Mouse (Mus musculus): Measurements from ENCODE around the gene Gm21312. TPM values are rescaled to one million over a fixed set of nuclear protein-coding genes. Genes with fewer than 3 reads are reported as not detected.
"Not testable (repeated sequence)": the region's sequence is repeated elsewhere in the genome, so short reads cannot be mapped to it uniquely, and the experiment has no call there.

Gm21312 gene
- not detected in 2 replicates for polyA plus RNA-seq (2016; fragmentation: Nextera tagmentation; extraction: Ambion mirVana)

DNA sequence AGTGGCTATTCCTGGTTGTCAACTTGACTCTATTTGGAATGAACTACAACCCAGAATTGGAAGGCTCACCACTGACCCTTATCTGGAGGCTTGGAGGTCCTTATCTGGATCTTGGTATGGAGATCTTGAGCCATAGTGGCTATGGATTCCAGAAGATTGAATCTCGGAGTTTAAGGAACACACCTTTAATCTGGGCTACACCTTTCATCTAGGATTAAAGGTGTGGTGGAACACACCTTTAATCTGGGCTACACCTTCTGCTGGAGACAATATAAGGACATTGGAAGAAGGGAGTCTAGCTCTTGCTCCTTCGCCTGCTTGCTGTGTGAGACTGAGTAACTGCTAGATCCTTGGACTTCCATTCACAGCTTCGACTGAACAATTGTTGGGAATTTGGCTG, at the start of gene Gm21312:
TSS of gene Gm21312 (plus strand) at position 301 of the 400 bp plus-strand sequence.
- ATAC-seq; H3K4me3 ChIP-seq; H3K4me2 ChIP-seq; H3K27ac ChIP-seq; H3K9ac ChIP-seq; H3K36me3 ChIP-seq; H3K4me1 ChIP-seq; H3K9me3 ChIP-seq (replicated peaks); H3K27me3 ChIP-seq (replicated peaks): not testable (repeated sequence)
- no CpG with 5 or more reads among the region's 3 CpGs for WGBS (ENCODE audit: insufficient replicate concordance)

DNA sequence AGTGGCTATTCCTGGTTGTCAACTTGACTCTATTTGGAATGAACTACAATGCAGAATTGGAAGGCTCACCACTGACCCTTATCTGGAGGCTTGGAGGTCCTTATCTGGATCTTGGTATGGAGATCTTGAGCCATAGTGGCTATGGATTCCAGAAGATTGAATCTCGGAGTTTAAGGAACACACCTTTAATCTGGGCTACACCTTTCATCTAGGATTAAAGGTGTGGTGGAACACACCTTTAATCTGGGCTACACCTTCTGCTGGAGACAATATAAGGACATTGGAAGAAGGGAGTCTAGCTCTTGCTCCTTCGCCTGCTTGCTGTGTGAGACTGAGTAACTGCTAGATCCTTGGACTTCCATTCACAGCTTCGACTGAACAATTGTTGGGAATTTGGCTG, 34.1 kb upstream of the Gm21312 start, which contains the start of gene Gm21293:
TSS of gene Gm21293 (plus strand) at position 301 of the 400 bp plus-strand sequence.
- not testable (repeated sequence) for H3K36me3 ChIP-seq, H3K4me3 ChIP-seq
- no CpG with 5 or more reads among the region's 3 CpGs for WGBS (ENCODE audit: insufficient replicate concordance)

DNA sequence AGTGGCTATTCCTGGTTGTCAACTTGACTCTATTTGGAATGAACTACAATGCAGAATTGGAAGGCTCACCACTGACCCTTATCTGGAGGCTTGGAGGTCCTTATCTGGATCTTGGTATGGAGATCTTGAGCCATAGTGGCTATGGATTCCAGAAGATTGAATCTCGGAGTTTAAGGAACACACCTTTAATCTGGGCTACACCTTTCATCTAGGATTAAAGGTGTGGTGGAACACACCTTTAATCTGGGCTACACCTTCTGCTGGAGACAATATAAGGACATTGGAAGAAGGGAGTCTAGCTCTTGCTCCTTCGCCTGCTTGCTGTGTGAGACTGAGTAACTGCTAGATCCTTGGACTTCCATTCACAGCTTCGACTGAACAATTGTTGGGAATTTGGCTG, 25.6 kb upstream of the Gm21312 start, which contains the start of gene Gm6763:
TSS of gene Gm6763 (plus strand) at position 301 of the 400 bp plus-strand sequence.
- H3K27me3 ChIP-seq (replicated peaks); H3K4me3 ChIP-seq; H3K4me2 ChIP-seq; H3K9me3 ChIP-seq (replicated peaks); H3K4me1 ChIP-seq; ATAC-seq; H3K36me3 ChIP-seq; H3K9ac ChIP-seq; H3K27ac ChIP-seq: not testable (repeated sequence)
- no CpG with 5 or more reads among the region's 3 CpGs for WGBS (ENCODE audit: insufficient replicate concordance)

More for the DNA sequence above, 34.1 kb upstream of the Gm21312 start, which contains the start of gene Gm21293:
- H3K4me2 ChIP-seq; H3K27me3 ChIP-seq (replicated peaks); H3K27ac ChIP-seq; ATAC-seq; H3K9ac ChIP-seq; H3K9me3 ChIP-seq (replicated peaks); H3K4me1 ChIP-seq: not testable (repeated sequence)

DNA sequence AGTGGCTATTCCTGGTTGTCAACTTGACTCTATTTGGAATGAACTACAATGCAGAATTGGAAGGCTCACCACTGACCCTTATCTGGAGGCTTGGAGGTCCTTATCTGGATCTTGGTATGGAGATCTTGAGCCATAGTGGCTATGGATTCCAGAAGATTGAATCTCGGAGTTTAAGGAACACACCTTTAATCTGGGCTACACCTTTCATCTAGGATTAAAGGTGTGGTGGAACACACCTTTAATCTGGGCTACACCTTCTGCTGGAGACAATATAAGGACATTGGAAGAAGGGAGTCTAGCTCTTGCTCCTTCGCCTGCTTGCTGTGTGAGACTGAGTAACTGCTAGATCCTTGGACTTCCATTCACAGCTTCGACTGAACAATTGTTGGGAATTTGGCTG, 17.1 kb upstream of the Gm21312 start, which contains the start of gene Gm8764:
TSS of gene Gm8764 (plus strand) at position 301 of the 400 bp plus-strand sequence.
- H3K4me3 ChIP-seq; H3K9me3 ChIP-seq (replicated peaks); H3K27ac ChIP-seq; H3K27me3 ChIP-seq (replicated peaks); H3K9ac ChIP-seq; H3K36me3 ChIP-seq; ATAC-seq; H3K4me1 ChIP-seq; H3K4me2 ChIP-seq: not testable (repeated sequence)
- WGBS (ENCODE audit: insufficient replicate concordance) = no CpG with 5 or more reads among the region's 3 CpGs

DNA sequence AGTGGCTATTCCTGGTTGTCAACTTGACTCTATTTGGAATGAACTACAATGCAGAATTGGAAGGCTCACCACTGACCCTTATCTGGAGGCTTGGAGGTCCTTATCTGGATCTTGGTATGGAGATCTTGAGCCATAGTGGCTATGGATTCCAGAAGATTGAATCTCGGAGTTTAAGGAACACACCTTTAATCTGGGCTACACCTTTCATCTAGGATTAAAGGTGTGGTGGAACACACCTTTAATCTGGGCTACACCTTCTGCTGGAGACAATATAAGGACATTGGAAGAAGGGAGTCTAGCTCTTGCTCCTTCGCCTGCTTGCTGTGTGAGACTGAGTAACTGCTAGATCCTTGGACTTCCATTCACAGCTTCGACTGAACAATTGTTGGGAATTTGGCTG, 8.6 kb upstream of the Gm21312 start, which contains the start of gene Gm21304:
TSS of gene Gm21304 (plus strand) at position 301 of the 400 bp plus-strand sequence.
- not testable (repeated sequence) for H3K9me3 ChIP-seq (replicated peaks); H3K4me3 ChIP-seq; H3K9ac ChIP-seq; ATAC-seq; H3K4me1 ChIP-seq; H3K27me3 ChIP-seq (replicated peaks); H3K4me2 ChIP-seq; H3K36me3 ChIP-seq; H3K27ac ChIP-seq
- WGBS (ENCODE audit: insufficient replicate concordance) = no CpG with 5 or more reads among the region's 3 CpGs

DNA sequence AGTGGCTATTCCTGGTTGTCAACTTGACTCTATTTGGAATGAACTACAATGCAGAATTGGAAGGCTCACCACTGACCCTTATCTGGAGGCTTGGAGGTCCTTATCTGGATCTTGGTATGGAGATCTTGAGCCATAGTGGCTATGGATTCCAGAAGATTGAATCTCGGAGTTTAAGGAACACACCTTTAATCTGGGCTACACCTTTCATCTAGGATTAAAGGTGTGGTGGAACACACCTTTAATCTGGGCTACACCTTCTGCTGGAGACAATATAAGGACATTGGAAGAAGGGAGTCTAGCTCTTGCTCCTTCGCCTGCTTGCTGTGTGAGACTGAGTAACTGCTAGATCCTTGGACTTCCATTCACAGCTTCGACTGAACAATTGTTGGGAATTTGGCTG, 8.4 kb downstream of the Gm21312 start, which contains the start of gene Gm20765:
TSS of gene Gm20765 (plus strand) at position 301 of the 400 bp plus-strand sequence.
- ATAC-seq; H3K27ac ChIP-seq; H3K4me1 ChIP-seq; H3K27me3 ChIP-seq (replicated peaks); H3K9me3 ChIP-seq (replicated peaks); H3K9ac ChIP-seq; H3K36me3 ChIP-seq; H3K4me2 ChIP-seq; H3K4me3 ChIP-seq: not testable (repeated sequence)
- no CpG with 5 or more reads among the region's 3 CpGs for WGBS (ENCODE audit: insufficient replicate concordance)

DNA sequence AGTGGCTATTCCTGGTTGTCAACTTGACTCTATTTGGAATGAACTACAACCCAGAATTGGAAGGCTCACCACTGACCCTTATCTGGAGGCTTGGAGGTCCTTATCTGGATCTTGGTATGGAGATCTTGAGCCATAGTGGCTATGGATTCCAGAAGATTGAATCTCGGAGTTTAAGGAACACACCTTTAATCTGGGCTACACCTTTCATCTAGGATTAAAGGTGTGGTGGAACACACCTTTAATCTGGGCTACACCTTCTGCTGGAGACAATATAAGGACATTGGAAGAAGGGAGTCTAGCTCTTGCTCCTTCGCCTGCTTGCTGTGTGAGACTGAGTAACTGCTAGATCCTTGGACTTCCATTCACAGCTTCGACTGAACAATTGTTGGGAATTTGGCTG, 16.9 kb downstream of the Gm21312 start, which contains the start of gene Gm4340:
TSS of gene Gm4340 (plus strand) at position 301 of the 400 bp plus-strand sequence.
- not testable (repeated sequence) for H3K27me3 ChIP-seq (replicated peaks); H3K36me3 ChIP-seq; H3K9me3 ChIP-seq (replicated peaks); ATAC-seq; H3K4me1 ChIP-seq; H3K9ac ChIP-seq; H3K27ac ChIP-seq; H3K4me2 ChIP-seq; H3K4me3 ChIP-seq
- no CpG with 5 or more reads among the region's 3 CpGs for WGBS (ENCODE audit: insufficient replicate concordance)

DNA sequence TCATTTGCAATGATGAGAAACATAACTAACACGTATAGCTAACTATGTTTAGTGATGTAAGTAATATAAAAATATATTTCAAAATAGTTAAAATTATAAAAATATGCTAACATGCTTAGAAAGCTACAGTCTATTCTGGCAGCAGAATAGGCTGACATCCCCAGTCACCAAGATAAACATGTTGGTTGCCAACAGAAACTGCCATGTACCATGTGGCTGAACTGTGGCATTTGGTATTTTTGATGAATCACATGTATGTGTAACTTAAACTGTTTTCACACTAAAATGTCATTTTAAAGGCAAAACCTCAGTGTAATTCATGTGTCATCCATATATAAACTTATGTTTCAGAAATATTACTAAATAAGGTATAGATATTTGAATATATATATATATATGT, 32.8 kb downstream of the Gm21312 start:
- no peak for ATAC-seq
- Histone ChIP-seq H3K4me1 (no peaks in the 10 kb centered on the region), H3K9ac (no peak overlapping the region), H3K4me2 (no peak overlapping the region), H3K27ac (no peak overlapping the region), H3K4me3 (no peak overlapping the region), H3K9me3 (replicated peaks) (no peaks in the 10 kb centered on the region), H3K36me3 (no peaks in the 10 kb centered on the region), H3K27me3 (replicated peaks) (no peaks in the 10 kb centered on the region)
- WGBS (ENCODE audit: insufficient replicate concordance) = 55% methylated on average over 1 of the region's 1 CpGs

DNA sequence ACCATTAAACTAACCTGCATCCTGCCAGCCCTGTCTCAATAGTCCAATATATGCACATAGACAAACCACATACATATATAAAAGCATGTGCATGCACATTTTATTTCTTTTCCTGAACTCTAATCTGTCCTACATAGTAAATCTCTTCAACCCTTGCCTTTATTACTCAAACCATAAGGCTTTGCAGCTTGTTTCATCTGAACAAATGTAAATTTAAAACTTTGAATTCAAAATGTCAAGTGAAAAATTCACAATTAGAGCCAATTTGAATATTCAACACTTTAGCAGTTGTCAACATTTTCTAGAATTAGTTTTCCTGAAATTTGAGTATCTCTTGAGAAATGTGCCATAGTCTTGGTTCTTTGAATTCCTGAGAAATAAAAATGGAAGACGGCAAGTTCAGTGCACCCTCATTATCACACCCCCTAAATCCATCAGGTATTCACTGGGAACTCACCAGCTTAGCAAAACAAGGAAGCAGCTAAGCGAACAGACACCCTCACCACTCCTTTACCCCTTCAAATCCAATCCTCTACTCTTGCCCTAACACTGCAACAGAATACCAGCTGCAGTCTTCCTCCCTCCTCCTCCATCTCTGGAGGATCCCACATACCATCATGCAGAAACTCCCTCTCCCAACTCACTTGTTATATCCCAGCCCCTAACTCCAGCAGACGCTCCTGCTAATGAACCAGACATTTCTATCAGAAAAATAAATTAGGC, 33.6 kb downstream of the Gm21312 start:
- no peak overlapping the region for H3K4me2 ChIP-seq
- no peak overlapping the region for H3K4me3 ChIP-seq
- no peak overlapping the region for H3K27ac ChIP-seq
- no peaks in the 10 kb centered on the region for H3K9me3 ChIP-seq (replicated peaks)
- no peaks in the 10 kb centered on the region for H3K27me3 ChIP-seq (replicated peaks)
- H3K4me1 ChIP-seq = no peaks in the 10 kb centered on the region
- H3K36me3 ChIP-seq = no peaks in the 10 kb centered on the region
- no peak overlapping the region for H3K9ac ChIP-seq
- ATAC-seq = no peak
- 51% methylated on average over 3 of the region's 3 CpGs for WGBS (ENCODE audit: insufficient replicate concordance)

DNA sequence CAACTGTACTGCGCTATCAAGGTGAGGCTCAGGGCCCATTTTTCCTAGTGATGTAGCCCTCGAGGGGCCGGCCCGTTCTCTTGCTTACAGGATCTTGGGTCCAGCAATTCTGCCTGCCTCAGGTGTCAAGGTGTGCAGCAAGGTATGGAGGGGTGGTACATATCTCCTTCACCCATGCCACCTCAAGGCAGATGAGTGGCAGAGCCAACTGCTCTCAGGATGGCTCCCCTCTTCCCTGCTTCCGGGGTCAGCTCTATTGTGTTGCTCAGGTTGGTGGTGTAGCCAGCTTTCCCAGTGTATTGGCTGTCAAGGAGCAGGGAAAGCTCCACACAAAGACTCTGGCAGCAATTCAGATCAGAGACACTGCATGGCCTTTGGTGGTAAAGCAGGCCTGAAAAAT, 37.7 kb downstream of the Gm21312 start:
- H3K9ac ChIP-seq = no peak overlapping the region
- H3K4me1 ChIP-seq = no peaks in the 10 kb centered on the region
- no peaks in the 10 kb centered on the region for H3K36me3 ChIP-seq
- ATAC-seq = no peak
- no peaks in the 10 kb centered on the region for H3K9me3 ChIP-seq (replicated peaks)
- no peak overlapping the region for H3K4me2 ChIP-seq
- no peak overlapping the region for H3K27ac ChIP-seq
- H3K4me3 ChIP-seq = no peak overlapping the region
- WGBS (ENCODE audit: insufficient replicate concordance) = 70% methylated on average over 5 of the region's 5 CpGs
- H3K27me3 ChIP-seq (replicated peaks) = no peaks in the 10 kb centered on the region

DNA sequence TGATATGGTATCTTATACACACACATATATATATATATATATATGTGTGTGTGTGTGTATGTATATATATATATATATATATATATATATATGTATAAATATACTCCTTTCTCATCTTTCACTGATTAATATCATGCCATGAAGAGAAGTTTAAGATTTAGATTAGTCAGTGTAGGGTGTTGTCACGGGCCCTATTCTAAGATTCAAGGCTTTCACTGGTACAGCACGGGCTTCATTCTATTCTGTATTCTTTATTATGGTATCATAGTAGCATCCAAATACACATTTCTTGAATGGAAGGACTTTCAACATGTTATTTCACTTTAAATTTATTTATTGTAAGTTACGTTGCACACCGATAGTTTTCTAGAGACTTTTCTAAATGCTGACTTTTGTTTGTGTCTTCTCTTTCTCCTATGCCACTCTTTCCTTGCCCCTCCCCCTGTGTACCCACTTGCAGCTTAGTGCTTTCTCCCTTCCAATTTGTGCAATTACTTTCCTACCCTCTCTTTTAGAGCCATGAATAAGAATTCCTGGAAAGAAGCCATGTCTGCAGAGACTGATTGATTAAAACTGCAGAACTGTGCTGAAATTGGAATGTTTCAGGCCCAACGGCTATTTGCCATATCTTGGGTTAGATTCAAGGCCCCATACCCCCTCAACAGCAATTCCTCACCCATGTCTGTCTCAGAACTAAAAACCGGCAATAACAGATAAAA, 43.6 kb downstream of the Gm21312 start:
- no peaks in the 10 kb centered on the region for H3K27me3 ChIP-seq (replicated peaks)
- no peak overlapping the region for H3K4me2 ChIP-seq
- no peak overlapping the region for H3K4me3 ChIP-seq
- no peaks in the 10 kb centered on the region for H3K9me3 ChIP-seq (replicated peaks)
- no peaks in the 10 kb centered on the region for H3K4me1 ChIP-seq
- H3K36me3 ChIP-seq = no peaks in the 10 kb centered on the region
- H3K27ac ChIP-seq = no peak overlapping the region
- no peak for ATAC-seq
- 68% methylated on average over 6 of the region's 6 CpGs for WGBS (ENCODE audit: insufficient replicate concordance)
- no peak overlapping the region for H3K9ac ChIP-seq
